In genomic region chr2:75891981-75892380, GRCm38 (mm10) we compare ENCODE assay signal across 14 mouse cellular contexts. TPM values are rescaled to one million over a fixed set of nuclear protein-coding genes. Genes with fewer than 3 reads are reported as not detected.
DNase-seq lines count a peak whose midpoint lies in the region; ATAC-seq lines count a peak whose summit lies in the region.
"Had no signal": no experiment of that assay in that cellular context is flagged by ENCODE, and none has a peak within 500 bp of the region (broad histone marks: within the 10 kb centered on the region; RNA-seq: fewer than 3 reads in every experiment).

No protein-coding gene starts in this region.

- peaks cover 11% of the 10 kb centered on the region for H3K36me3 ChIP-seq in limb, embryonic 12.5 days

- DNase-seq in embryo, embryonic 10 days (ENCODE audit: low spot score) = peak; percentile 37
- no peak for DNase-seq in embryo, embryonic 9.5 days (ENCODE audit: extremely low spot score)
- peak; percentile 23 to 32 for DNase-seq in B cell, adult 2 months
- peak; percentile 12 for DNase-seq in c-Kit-positive CD71-negative TER-119-negative erythroid progenitor cells, embryonic 14.5 days (ENCODE audit: low read depth)
- no peak for DNase-seq in right cerebral cortex, adult 18-20 months
- DNase-seq in layer of hippocampus, adult 8-10 months (ENCODE audit: low spot score in 2 of 2) = no peak
- no peak for DNase-seq in right cerebral cortex, postnatal 36 days (ENCODE audit: low spot score in 2 of 2)
- DNase-seq: kidney, postnatal 10 days; liver; lung, postnatal 14 days; spleen, adult 18-20 months had no signal

- no peak overlapping the region for H3K4me3 ChIP-seq in limb, embryonic 12.5 days (replicated peaks)

- H3K27me3 ChIP-seq in limb, embryonic 12.5 days = no peaks in the 10 kb centered on the region

- ATAC-seq in limb, embryonic 12.5 days (ENCODE audit: insufficient number of reproducible peaks, insufficient read depth, low FRiP score, low TSS enrichment, low read depth) = no peak

- 0 out of 2 replicates have a peak overlapping the region, but pooled peaks have one; percentile 54 for H3K27ac ChIP-seq in limb, embryonic 12.5 days
- H3K27ac ChIP-seq: hindbrain, embryonic 14.5 days had no signal

- no peak overlapping the region for H3K9ac ChIP-seq in limb, embryonic 12.5 days (replicated peaks)
- H3K9ac ChIP-seq: hindbrain, embryonic 14.5 days had no signal

- no peaks in the 10 kb centered on the region for H3K9me3 ChIP-seq in limb, embryonic 12.5 days

- peaks cover 12% of the 10 kb centered on the region; the same call in 1 of the 2 replicates for H3K4me1 ChIP-seq in limb, embryonic 12.5 days (replicated peaks)

- WGBS in limb, embryonic 12.5 days = 46% methylated on average over 4 of the region's 4 CpGs

- H3K4me2 ChIP-seq in limb, embryonic 12.5 days = no peak overlapping the region
- H3K4me2 ChIP-seq: heart, embryonic 11.5 days; hindbrain, embryonic 14.5 days had no signal

RNA-seq across cellular contexts. Expression of gene Ttc30b, which starts 46.4 kb away (rescaled TPM):
- 9.2 and 9.9 TPM in 2 replicates for polyA plus RNA-seq in limb, embryonic 12.5 days (2016; fragmentation: Nextera tagmentation; extraction: Ambion mirVana)
- 10 to 100 TPM; 12.5 to 14.6 (median 13.5) TPM for total RNA-seq in layer of hippocampus, adult 8-10 months (2022)

Comparison
In these comparisons a context has a peak if more than half of its experiments do, and no peak if none do; other contexts are left out.
1. DNase-seq: peak in embryo, embryonic 10 days (single experiment), B cell, adult 2 months (2 of 2) and c-Kit-positive CD71-negative TER-119-negative erythroid progenitor cells, embryonic 14.5 days (single experiment); none in embryo, embryonic 9.5 days (single experiment), right cerebral cortex, adult 18-20 months (single experiment), layer of hippocampus, adult 8-10 months (0 of 2) and right cerebral cortex, postnatal 36 days (0 of 2).